Mouse (Mus musculus) spleen, adult 2 months (tissue): ENCODE data around the gene Vmn1r67.

Experiments
- CTCF ChIP-seq: fragments of 200-500 bp; IDR thresholded peaks from 2 replicates; pipeline ENCODE4 v1.5.1; 2011; ENCODE audit warnings: mild to moderate bottlenecking, inconsistent platforms; ENCODE audit not compliant: insufficient read depth, insufficient read length, insufficient replicate concordance; ENCODE audit errors: extremely low read depth
- POLR2A ChIP-seq: fragments of 200-500 bp; IDR thresholded peaks from 2 replicates; pipeline ENCODE4 v1.6.1; 2011; ENCODE audit warnings: low read depth, low read length, inconsistent platforms

DNA sequence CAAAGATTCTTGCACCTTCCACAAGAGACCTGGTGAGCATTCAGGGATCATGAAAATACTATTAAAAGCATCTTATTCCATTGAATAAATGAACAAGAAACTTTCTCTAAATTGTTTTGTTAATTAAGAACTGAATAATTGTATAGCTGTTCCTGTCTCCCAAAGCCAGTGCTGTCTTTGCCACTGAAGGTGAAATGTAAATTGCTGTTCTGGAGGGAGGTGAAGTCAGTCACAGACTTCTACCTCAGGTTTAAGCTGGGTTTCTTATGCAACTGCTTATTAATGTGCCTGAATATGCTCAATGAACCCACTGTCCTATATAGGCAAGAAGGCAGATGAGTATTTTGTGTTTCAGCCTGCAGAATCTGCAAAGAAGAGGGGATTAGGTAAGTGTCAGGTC, at the start of gene Vmn1r67:
- TF ChIP-seq POLR2A, result no peak
- no peak for TF ChIP-seq CTCF
